Mouse (Mus musculus) midbrain, embryonic 12.5 days (tissue): ENCODE results near the gene G430095P16Rik. TPM values are rescaled to one million over a fixed set of nuclear protein-coding genes. Genes with fewer than 3 reads are reported as not detected.

ENCODE experiments used
- ATAC-seq: fragments of 200-750 bp; cut with Nextera tagmentation; 2 replicates; pipeline ENCODE4 v1.8.0; 2017; ENCODE audit warnings: low read depth, moderate TSS enrichment, moderate library complexity; ENCODE audit not compliant: low FRiP score
- H3K27ac ChIP-seq: fragments of 300-500 bp; sonication (generic); replicated peaks from 2 replicates; pipeline ENCODE4 v1.5.1; 2016; ENCODE audit warnings: mild to moderate bottlenecking
- H3K27me3 ChIP-seq: fragments of 300-500 bp; sonication (generic); 2 replicates; pipeline ENCODE4 v1.6.1; 2016; ENCODE audit warnings: mild to moderate bottlenecking
- H3K36me3 ChIP-seq: fragments of 300-500 bp; sonication (generic); 2 replicates; pipeline ENCODE4 v1.6.1; 2016
- H3K4me1 ChIP-seq: fragments of 300-500 bp; sonication (generic); 2 replicates; pipeline ENCODE4 v1.6.1; 2016
- H3K4me2 ChIP-seq: fragments of 300-500 bp; sonication (generic); replicated peaks from 2 replicates; pipeline ENCODE4 v1.6.1; 2016; ENCODE audit warnings: mild to moderate bottlenecking, moderate library complexity
- H3K4me3 ChIP-seq: fragments of 300-500 bp; sonication (generic); 2 replicates; pipeline ENCODE4 v1.5.1; 2016; ENCODE audit warnings: mild to moderate bottlenecking
- H3K9ac ChIP-seq: fragments of 300-500 bp; sonication (generic); replicated peaks from 2 replicates; pipeline ENCODE4 v1.6.1; 2016; ENCODE audit warnings: mild to moderate bottlenecking, moderate library complexity
- H3K9me3 ChIP-seq: fragments of 300-500 bp; sonication (generic); 2 replicates; pipeline ENCODE4 v1.6.1; 2016; ENCODE audit warnings: mild to moderate bottlenecking
- WGBS: fragments of 180-500 bp; shearing (Covaris S2); methylation state at CpG from one replicate; pipeline ENCODE4 v1.1.7; 2016; 5-methylcytosine and 5-hydroxymethylcytosine counted together
- polyA plus RNA-seq: library from polyadenylated mRNA; unstranded; fragments of >200 nt; fragmentation: Nextera tagmentation; extraction: Ambion mirVana; gene quantifications from 2 replicates; pipeline ENCODE4 v1.2.1, GENCODE M21; 2016

G430095P16Rik gene
- polyA plus RNA-seq, 1 experiment from 2014 or later, result 2.4 TPM

GRCm38 (mm10) chr8:84713381-84713780 lies 9.4 kb upstream of the G430095P16Rik start:
- Histone ChIP-seq H3K9me3 (no peaks in the 10 kb centered on the region), H3K4me2 (no peak overlapping the region), H3K27ac (peak overlapping the region; percentile 92), H3K27me3 (peaks cover 90% of the 10 kb centered on the region), H3K4me1 (peaks cover 72% of the 10 kb centered on the region), H3K4me3 (no peak overlapping the region), H3K9ac (peak overlapping the region; percentile 34; the same call in 1 of the 2 replicates), H3K36me3 (no peaks in the 10 kb centered on the region)
- WGBS, result 39% methylated on average over 4 of the region's 4 CpGs
- no peak for ATAC-seq

- Histone ChIP-seq H3K4me2 (no peak overlapping the region), H3K27ac (peak overlapping the region; percentile 92), H3K9me3 (no peaks in the 10 kb centered on the region), H3K4me3 (0 out of 2 replicates have a peak overlapping the region, but pooled peaks have one; percentile 7), H3K4me1 (peaks cover 64% of the 10 kb centered on the region), H3K27me3 (peaks cover 90% of the 10 kb centered on the region), H3K36me3 (no peaks in the 10 kb centered on the region), H3K9ac (no peak overlapping the region; the same call in 1 of the 2 replicates)
- no peak for ATAC-seq
- WGBS, result 67% methylated on average over 4 of the region's 4 CpGs
Measured at GRCm38 (mm10) chr8:84714161-84714560, 8.6 kb upstream of the G430095P16Rik start.

DNA sequence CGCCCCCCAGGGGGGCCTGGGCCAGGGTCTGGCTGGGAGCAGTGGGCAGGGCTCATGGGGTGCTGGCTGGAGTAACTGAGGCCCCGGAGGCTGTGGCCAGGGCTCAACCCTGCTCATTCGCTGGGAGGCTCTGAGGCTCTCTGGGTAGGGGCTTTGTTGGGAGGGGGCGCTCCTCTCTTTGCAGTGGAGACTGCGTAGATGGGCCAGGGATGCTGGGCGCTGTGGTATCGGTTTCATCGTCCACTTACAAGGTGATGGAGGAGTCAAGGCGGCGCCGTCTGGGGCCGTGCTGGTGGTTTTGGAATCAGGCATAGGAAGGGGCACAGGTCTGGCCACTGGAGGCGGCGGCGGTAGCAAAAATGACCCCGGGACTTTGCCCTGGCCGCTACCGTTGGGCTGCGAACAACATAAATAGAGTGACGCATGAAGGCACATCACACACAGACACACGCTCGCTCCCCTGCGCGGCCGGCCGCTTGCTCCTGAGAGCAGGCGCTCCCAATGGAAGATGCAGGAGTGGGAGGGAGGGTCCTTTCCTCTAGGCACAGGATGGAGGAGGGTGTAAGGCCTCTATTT lies 6.8 kb upstream of the G430095P16Rik start:
- no peak overlapping the region; the same call in 1 of the 2 replicates for H3K27ac ChIP-seq
- H3K36me3 ChIP-seq, result no peaks in the 10 kb centered on the region
- H3K4me3 ChIP-seq, result peak overlapping the region; percentile 10; the same call in 1 of the 2 replicates
- H3K27me3 ChIP-seq, result peaks cover 92% of the 10 kb centered on the region
- no peaks in the 10 kb centered on the region for H3K9me3 ChIP-seq
- H3K4me2 ChIP-seq, result peak overlapping the region; percentile 37
- H3K4me1 ChIP-seq, result peaks cover 53% of the 10 kb centered on the region
- ATAC-seq, result no peak
- peak overlapping the region; percentile 51; the same call in 1 of the 2 replicates for H3K9ac ChIP-seq
- 5% methylated on average over 27 of the region's 27 CpGs for WGBS

GRCm38 (mm10) chr8:84716790-84717189 lies 6.0 kb upstream of the G430095P16Rik start:
- no peak for ATAC-seq
- Histone ChIP-seq H3K9me3 (no peaks in the 10 kb centered on the region), H3K4me3 (no peak overlapping the region), H3K4me2 (no peak overlapping the region), H3K9ac (no peak overlapping the region), H3K27me3 (peaks cover 92% of the 10 kb centered on the region), H3K36me3 (no peaks in the 10 kb centered on the region), H3K27ac (no peak overlapping the region), H3K4me1 (peaks cover 45% of the 10 kb centered on the region)
- WGBS, result 82% methylated on average over 11 of the region's 11 CpGs

DNA sequence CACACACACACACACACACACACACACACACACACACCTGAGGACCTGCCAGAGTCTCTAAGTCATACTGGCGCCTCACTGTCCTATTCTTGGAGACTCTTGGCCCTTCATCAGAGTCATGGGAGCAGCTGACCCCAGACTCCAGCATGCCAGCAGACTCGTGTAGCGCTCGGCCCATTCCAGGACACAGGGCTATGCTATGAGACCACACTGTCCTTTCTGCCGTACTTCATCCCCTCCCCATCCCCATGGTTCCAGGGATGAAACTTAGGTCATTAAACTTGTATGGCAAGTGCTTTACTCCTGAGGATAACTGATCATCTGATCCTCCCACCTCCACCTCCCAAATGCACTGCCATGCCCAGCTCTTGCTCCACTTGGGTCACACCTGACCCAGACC lies 4.3 kb upstream of the G430095P16Rik start:
- Histone ChIP-seq H3K9ac (no peak overlapping the region), H3K36me3 (no peaks in the 10 kb centered on the region), H3K27ac (no peak overlapping the region), H3K27me3 (peaks cover 86% of the 10 kb centered on the region), H3K9me3 (no peaks in the 10 kb centered on the region), H3K4me1 (peaks cover 41% of the 10 kb centered on the region), H3K4me3 (no peak overlapping the region), H3K4me2 (no peak overlapping the region)
- no peak for ATAC-seq
- 83% methylated on average over 5 of the region's 5 CpGs for WGBS

DNA sequence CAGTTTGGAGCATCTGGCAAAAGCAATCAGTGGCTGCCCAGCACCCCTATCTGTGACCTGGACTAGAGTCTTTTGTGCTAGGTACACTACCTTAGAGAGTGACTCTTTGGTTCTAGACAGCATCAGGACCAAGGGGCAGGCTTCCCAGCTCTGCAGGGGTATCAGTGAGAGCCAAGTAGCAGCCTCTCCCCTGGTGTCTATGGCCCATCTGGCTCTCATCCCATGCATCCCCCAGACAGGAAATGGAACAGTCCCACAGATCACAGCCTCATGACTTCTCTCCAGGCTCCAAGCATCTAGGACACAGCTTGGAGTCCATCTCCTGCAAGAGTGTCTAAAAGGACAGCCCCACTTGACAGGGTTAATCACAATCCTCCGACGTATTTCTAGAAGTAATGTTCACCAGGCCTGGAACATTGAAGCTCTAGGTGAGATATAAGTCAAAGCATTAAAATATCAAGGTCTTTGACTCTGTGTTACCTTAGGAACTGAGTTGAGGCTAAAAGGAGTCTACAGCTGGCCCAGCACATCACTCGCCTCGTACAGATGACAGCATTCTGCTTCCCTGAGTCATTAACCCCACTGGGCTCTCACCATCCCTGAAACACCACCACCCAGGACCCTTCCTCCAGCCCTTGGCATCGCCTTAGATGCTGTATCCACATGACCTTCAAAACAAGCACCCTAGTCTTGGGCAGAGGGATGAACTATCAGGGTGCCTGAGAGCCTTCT lies 3.7 kb upstream of the G430095P16Rik start:
- peaks cover 86% of the 10 kb centered on the region for H3K27me3 ChIP-seq
- H3K27ac ChIP-seq, result no peak overlapping the region
- H3K4me3 ChIP-seq, result no peak overlapping the region
- ATAC-seq, result no peak
- no peak overlapping the region for H3K9ac ChIP-seq
- H3K36me3 ChIP-seq, result no peaks in the 10 kb centered on the region
- no peak overlapping the region for H3K4me2 ChIP-seq
- peaks cover 41% of the 10 kb centered on the region for H3K4me1 ChIP-seq
- WGBS, result 84% methylated on average over 5 of the region's 5 CpGs
- H3K9me3 ChIP-seq, result no peaks in the 10 kb centered on the region

GRCm38 (mm10) chr8:84722530-84722849 lies 317 bp upstream of the G430095P16Rik start:
- Histone ChIP-seq H3K27me3 (peaks cover 80% of the 10 kb centered on the region), H3K9ac (0 out of 2 replicates have a peak overlapping the region, but pooled peaks have one; percentile 3), H3K4me1 (peaks cover 42% of the 10 kb centered on the region), H3K4me2 (no peak overlapping the region), H3K27ac (peak overlapping the region; percentile 84), H3K9me3 (no peaks in the 10 kb centered on the region), H3K36me3 (peaks cover 4% of the 10 kb centered on the region; the same call in 1 of the 2 replicates), H3K4me3 (no peak overlapping the region)
- 68% methylated on average over 6 of the region's 6 CpGs for WGBS
- peak; percentile 23; the same call in 1 of the 2 replicates for ATAC-seq

- WGBS, result 27% methylated on average over 7 of the region's 7 CpGs
- Histone ChIP-seq H3K27ac (peak overlapping the region; percentile 84), H3K4me2 (peak overlapping the region; percentile 15; the same call in 1 of the 2 replicates), H3K4me1 (peaks cover 47% of the 10 kb centered on the region), H3K27me3 (peaks cover 80% of the 10 kb centered on the region), H3K9ac (0 out of 2 replicates have a peak overlapping the region, but pooled peaks have one; percentile 11), H3K36me3 (peaks cover 4% of the 10 kb centered on the region; the same call in 1 of the 2 replicates), H3K4me3 (no peak overlapping the region), H3K9me3 (no peaks in the 10 kb centered on the region)
- no peak for ATAC-seq
Measured at GRCm38 (mm10) chr8:84723571-84723900, 729 bp downstream of the G430095P16Rik start.

DNA sequence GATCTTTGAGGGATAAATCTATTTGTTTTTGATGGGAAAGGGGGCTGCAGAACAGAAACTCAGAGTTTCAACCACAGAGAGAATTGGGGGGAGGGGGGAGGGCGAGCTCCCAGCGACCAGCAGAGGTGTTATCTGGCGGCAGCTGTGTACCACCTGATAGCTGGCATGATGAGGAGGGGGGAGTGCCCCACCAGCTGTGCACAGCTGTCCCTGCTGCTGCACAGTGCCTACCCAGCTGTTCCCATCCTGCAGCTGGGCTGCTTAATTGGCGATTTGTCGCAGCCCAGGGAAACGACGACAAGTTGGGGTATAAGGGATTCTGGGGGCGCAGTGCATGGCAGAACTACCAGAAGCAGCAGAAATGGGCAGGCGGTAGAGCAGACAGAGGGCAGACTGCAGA lies 1.9 kb downstream of the G430095P16Rik start:
- Histone ChIP-seq H3K4me3 (no peak overlapping the region), H3K27me3 (peaks cover 72% of the 10 kb centered on the region), H3K4me2 (no peak overlapping the region; the same call in 1 of the 2 replicates), H3K9ac (no peak overlapping the region), H3K9me3 (no peaks in the 10 kb centered on the region), H3K4me1 (peaks cover 54% of the 10 kb centered on the region), H3K36me3 (peaks cover 4% of the 10 kb centered on the region; the same call in 1 of the 2 replicates), H3K27ac (no peak overlapping the region; the same call in 1 of the 2 replicates)
- ATAC-seq, result no peak
- WGBS, result 59% methylated on average over 9 of the region's 9 CpGs

DNA sequence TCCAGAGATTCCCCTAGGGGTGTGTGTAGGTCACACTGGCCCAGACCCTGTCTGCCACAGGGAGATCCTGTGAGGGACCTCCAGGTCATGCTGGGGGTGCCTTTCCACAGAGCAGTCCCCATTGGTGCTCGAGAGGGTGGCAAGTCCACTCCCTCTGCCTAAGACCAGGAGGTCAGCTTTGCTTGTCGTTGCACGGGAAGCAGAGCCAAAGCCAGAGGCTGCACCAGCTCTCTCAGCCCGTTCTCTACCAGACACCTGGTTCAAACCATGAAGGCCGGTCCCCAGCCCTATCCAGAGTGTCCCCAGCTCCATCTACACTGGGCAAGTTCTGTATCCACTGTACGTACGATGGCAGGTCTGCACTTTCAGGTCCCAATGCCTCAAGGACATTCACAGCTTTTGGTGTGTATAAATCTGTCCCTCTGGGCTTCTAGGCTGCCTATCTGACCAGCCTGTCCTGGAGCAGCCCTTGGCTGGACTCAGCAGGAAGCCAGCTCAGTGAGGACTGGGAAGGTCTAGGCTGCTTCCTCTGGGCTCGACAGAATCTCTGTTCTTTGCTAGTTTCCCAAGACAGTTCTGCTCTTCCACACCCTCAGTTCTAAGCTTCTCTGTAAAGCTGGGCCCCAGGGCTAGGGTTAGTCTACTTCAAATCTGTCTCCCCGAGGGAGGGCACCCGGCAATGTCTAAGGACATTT lies 2.6 kb downstream of the G430095P16Rik start:
- H3K9ac ChIP-seq, result no peak overlapping the region
- no peak overlapping the region for H3K4me2 ChIP-seq
- H3K36me3 ChIP-seq, result peaks cover 4% of the 10 kb centered on the region; the same call in 1 of the 2 replicates
- peaks cover 70% of the 10 kb centered on the region for H3K27me3 ChIP-seq
- H3K4me3 ChIP-seq, result no peak overlapping the region
- peak overlapping the region; percentile 46; the same call in 1 of the 2 replicates for H3K27ac ChIP-seq
- WGBS, result 53% methylated on average over 10 of the region's 10 CpGs
- no peak for ATAC-seq
- H3K4me1 ChIP-seq, result peaks cover 60% of the 10 kb centered on the region
- H3K9me3 ChIP-seq, result no peaks in the 10 kb centered on the region

DNA sequence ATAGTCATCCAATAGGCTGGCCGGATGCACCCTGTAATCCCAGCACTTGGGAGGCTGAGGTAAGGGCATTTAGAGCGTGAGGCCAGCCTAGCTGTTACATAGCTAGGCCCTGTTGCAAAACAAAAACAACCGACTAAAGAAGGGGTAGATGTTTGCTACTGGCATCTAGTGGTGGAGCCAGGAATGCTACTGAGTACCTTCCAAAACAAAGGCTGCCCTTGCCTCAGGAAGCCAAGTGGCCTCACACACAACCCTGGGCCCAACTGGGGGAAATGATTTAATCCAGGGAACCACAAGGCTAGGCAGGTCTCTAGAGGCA lies 3.1 kb downstream of the G430095P16Rik start:
- 14% methylated on average over 3 of the region's 3 CpGs for WGBS
- H3K9ac ChIP-seq, result no peak overlapping the region
- peak overlapping the region; percentile 46; the same call in 1 of the 2 replicates for H3K27ac ChIP-seq
- H3K36me3 ChIP-seq, result peaks cover 4% of the 10 kb centered on the region; the same call in 1 of the 2 replicates
- H3K4me3 ChIP-seq, result no peak overlapping the region
- peaks cover 65% of the 10 kb centered on the region for H3K4me1 ChIP-seq
- H3K4me2 ChIP-seq, result no peak overlapping the region
- H3K9me3 ChIP-seq, result no peaks in the 10 kb centered on the region
- ATAC-seq, result no peak
- H3K27me3 ChIP-seq, result peaks cover 65% of the 10 kb centered on the region

DNA sequence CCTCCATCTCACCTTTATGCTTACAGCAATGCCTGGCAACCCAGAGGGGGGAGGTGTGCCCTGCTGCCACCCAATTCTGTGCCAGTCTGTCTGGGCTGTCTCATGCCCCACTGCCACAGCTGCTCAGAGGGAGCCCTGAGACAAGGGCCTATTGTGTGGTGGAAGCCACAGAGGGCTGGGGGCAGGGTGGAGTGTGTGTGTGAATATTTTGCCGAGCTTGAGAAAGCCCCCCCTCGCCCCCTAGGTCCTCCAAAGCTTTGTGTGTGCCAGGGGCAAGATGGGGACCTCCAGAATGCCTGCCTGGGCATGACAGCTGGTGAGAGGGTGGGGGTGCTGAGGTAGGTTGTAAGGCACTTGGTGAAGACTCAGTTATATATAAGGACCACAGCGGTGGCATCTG lies 5.7 kb downstream of the G430095P16Rik start:
- ATAC-seq, result peak; percentile 61
- H3K9ac ChIP-seq, result no peak overlapping the region
- H3K9me3 ChIP-seq, result no peaks in the 10 kb centered on the region
- H3K27me3 ChIP-seq, result peaks cover 70% of the 10 kb centered on the region
- H3K4me2 ChIP-seq, result no peak overlapping the region
- 69% methylated on average over 3 of the region's 3 CpGs for WGBS
- H3K4me3 ChIP-seq, result no peak overlapping the region
- H3K4me1 ChIP-seq, result peaks cover 79% of the 10 kb centered on the region
- H3K36me3 ChIP-seq, result peaks cover 4% of the 10 kb centered on the region; the same call in 1 of the 2 replicates
- peak overlapping the region; percentile 46 for H3K27ac ChIP-seq
